Mouse (Mus musculus): ENCODE measurements at regions not wholly inside any gene's neighbourhood (a gene's known extent, or its start where the extent isn't known, plus 50 kb on each side); places are given as distances from the start of the nearest gene placed in this dataset.

GRCm38 (mm10) chr8:39218716-39219115 lies 1456.2 kb upstream of the Adam24 start:
- H3K27me3 ChIP-seq (ENCODE audit: low read depth, poor library complexity, severe bottlenecking): no peaks in the 10 kb centered on the region
- no peaks in the 10 kb centered on the region for H3K4me1 ChIP-seq
- no peak for DNase-seq (ENCODE audit: low spot score)
- WGBS: 96% methylated on average over 1 of the region's 1 CpGs
- H3K36me3 ChIP-seq: no peaks in the 10 kb centered on the region
- no peak overlapping the region for H3K27ac ChIP-seq
- H3K9me3 ChIP-seq (replicated peaks): no peaks in the 10 kb centered on the region
- H3K4me3 ChIP-seq: no peak overlapping the region

- no peak for DNase-seq (ENCODE audit: low spot score)
- H3K27me3 ChIP-seq (ENCODE audit: low read depth, poor library complexity, severe bottlenecking): no peaks in the 10 kb centered on the region
Measured at GRCm38 (mm10) chr8:39227239-39227638, 1447.6 kb upstream of the Adam24 start.

GRCm38 (mm10) chr8:39268970-39269497 lies 1405.8 kb upstream of the Adam24 start:
- no peaks in the 10 kb centered on the region for H3K9me3 ChIP-seq (replicated peaks)
- no peaks in the 10 kb centered on the region for H3K36me3 ChIP-seq
- no peak for DNase-seq (ENCODE audit: low spot score)
- 90% methylated on average over 5 of the region's 5 CpGs for WGBS
- H3K27me3 ChIP-seq (ENCODE audit: low read depth, poor library complexity, severe bottlenecking): no peaks in the 10 kb centered on the region
- no peak overlapping the region for H3K27ac ChIP-seq
- no peaks in the 10 kb centered on the region for H3K4me1 ChIP-seq
- H3K4me3 ChIP-seq: no peak overlapping the region

More at GRCm38 (mm10) chr8:39227239-39227638, 1447.6 kb upstream of the Adam24 start:
- no peak overlapping the region for H3K4me3 ChIP-seq
- H3K4me1 ChIP-seq: no peaks in the 10 kb centered on the region
- no peaks in the 10 kb centered on the region for H3K9me3 ChIP-seq (replicated peaks)
- no peaks in the 10 kb centered on the region for H3K36me3 ChIP-seq
- no peak overlapping the region for H3K27ac ChIP-seq

- Histone ChIP-seq H3K27me3 (ENCODE audit: low read depth, poor library complexity, severe bottlenecking) (no peaks in the 10 kb centered on the region), H3K9me3 (replicated peaks) (no peaks in the 10 kb centered on the region), H3K27ac (no peak overlapping the region), H3K4me1 (peaks cover 12% of the 10 kb centered on the region; the same call in 1 of the 2 replicates), H3K4me3 (peak overlapping the region; percentile 25), H3K36me3 (no peaks in the 10 kb centered on the region)
- DNase-seq (ENCODE audit: low spot score): no peak
- 23% methylated on average over 12 of the region's 12 CpGs for WGBS
Measured at GRCm38 (mm10) chr8:39297548-39298306, 1377.2 kb upstream of the Adam24 start.

DNA sequence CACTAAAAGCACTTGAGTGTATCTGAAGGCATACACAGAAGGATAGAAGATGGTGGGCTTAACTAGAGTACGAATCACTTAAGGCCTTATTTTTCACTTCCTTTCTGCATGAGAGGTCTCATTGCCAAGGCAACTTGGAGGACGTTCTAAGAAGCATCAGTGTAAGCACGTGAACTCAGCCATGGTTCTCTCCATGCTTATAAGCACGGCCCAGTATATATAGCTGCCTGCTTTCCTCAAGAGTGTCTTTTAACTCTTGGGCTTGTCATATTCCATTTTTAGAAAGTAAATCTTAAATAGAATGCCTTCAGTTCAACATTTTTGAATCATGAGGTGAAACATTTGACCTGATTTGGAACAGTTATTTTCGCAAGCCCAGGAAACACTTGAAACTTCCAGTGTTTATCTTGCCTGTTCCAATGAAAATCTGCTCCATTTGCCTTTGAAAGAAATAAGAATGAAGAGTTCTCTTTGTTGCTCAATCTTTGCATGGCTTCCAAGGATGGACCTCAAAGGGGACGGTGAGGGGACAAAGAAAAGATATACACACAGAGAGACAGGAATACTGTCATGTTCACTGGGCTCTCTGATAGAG lies 1371.0 kb upstream of the Adam24 start:
- no peaks in the 10 kb centered on the region for H3K27me3 ChIP-seq (ENCODE audit: low read depth, poor library complexity, severe bottlenecking)
- no peaks in the 10 kb centered on the region for H3K4me1 ChIP-seq
- no peak overlapping the region for H3K4me3 ChIP-seq
- no peak overlapping the region for H3K27ac ChIP-seq
- DNase-seq (ENCODE audit: low spot score): no peak
- H3K9me3 ChIP-seq (replicated peaks): no peaks in the 10 kb centered on the region
- WGBS: 90% methylated on average over 6 of the region's 6 CpGs
- H3K36me3 ChIP-seq: no peaks in the 10 kb centered on the region

DNA sequence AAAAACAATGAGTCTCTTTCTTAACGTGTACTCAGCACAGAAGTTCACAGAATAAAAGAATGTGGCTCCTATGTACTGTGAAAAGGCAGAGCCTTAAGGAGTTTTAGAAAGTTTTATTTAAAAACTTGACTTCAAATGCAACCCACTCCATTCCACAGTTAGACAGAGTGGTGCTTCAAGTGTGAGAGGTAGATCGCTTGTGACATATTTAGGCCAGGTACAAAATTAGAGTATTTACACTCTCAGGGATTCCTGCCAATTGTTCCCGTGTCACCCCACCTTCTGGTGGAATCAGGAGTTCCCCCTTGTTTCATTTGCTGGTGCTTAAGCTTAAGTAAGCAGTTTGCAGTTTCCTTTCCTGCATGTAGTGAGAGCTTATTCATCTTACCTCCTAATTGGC lies 1361.0 kb upstream of the Adam24 start:
- DNase-seq (ENCODE audit: low spot score): no peak
- Histone ChIP-seq H3K27ac (no peak overlapping the region), H3K4me3 (no peak overlapping the region), H3K36me3 (no peaks in the 10 kb centered on the region), H3K27me3 (ENCODE audit: low read depth, poor library complexity, severe bottlenecking) (no peaks in the 10 kb centered on the region), H3K4me1 (peaks cover 9% of the 10 kb centered on the region), H3K9me3 (replicated peaks) (no peaks in the 10 kb centered on the region)
- whole genome bisulfite sequencing: 76% methylated on average over 3 of the region's 3 CpGs

DNA sequence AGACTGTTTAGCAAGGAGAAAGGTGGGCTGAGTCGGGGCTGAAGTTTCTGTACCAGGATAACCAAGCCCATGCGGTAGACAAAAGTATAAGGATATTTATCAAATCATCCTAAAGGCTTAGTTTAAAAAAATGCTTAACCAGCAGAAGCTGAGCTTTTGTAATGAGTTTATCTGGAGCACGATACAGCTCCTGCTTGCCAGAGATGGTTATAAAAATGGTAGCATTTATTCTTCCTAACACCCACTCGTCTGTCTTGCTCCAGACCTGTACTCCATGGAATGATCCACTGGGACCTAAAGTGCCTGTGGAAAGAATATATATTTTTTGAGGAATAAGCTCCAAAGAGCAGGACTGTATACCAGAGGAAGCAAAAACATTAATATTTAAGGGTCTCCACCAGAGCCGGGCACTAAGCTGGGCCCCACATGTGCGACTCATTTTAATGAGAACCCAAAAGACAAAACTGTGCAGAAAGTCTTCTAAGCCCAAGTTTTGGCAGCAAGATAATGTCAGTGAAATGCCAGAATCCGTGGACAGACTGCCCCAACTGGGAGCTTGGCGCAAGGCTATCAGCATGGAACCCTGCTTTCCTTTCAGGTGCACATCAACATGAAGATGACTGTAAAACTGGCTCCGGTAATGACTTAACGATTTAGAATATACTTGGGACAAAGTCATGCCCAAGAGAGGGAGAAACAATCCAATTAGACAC lies 1359.2 kb upstream of the Adam24 start:
- 75% methylated on average over 10 of the region's 10 CpGs for WGBS
- Histone ChIP-seq H3K9me3 (replicated peaks) (no peaks in the 10 kb centered on the region), H3K4me1 (peaks cover 9% of the 10 kb centered on the region), H3K36me3 (no peaks in the 10 kb centered on the region), H3K27ac (no peak overlapping the region), H3K4me3 (no peak overlapping the region), H3K27me3 (ENCODE audit: low read depth, poor library complexity, severe bottlenecking) (no peaks in the 10 kb centered on the region)
- DNase-seq (ENCODE audit: low spot score): no peak

- H3K27ac ChIP-seq: no peak overlapping the region
- no peak for DNase-seq (ENCODE audit: low spot score)
- H3K4me1 ChIP-seq: peaks cover 9% of the 10 kb centered on the region
- H3K27me3 ChIP-seq (ENCODE audit: low read depth, poor library complexity, severe bottlenecking): no peaks in the 10 kb centered on the region
- no peaks in the 10 kb centered on the region for H3K9me3 ChIP-seq (replicated peaks)
- no peak overlapping the region for H3K4me3 ChIP-seq
- 42% methylated on average over 4 of the region's 4 CpGs for WGBS
- H3K36me3 ChIP-seq: no peaks in the 10 kb centered on the region
Measured at GRCm38 (mm10) chr8:39316234-39316568, 1358.7 kb upstream of the Adam24 start.

DNA sequence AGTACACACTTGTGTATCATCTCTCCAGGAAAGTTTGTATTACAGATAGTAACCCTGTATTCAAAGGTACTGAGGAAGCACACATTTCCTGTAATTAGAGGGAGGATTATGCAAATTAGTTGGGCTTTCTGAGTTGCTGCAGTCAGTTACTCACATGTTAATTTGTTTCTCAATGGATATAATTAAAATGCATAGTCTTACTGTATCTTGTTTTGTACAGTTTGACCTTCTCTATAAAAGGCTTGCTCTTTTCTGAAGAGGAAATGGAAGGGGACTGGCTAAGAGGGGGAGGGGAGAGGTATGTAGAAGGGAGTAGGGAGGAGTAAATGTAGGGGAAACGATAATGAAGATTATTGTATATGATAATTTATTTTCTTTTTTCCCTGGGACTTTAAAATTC lies 1345.5 kb upstream of the Adam24 start:
- no peak for DNase-seq (ENCODE audit: low spot score)
- H3K4me1 ChIP-seq: no peaks in the 10 kb centered on the region
- no peak overlapping the region for H3K4me3 ChIP-seq
- H3K9me3 ChIP-seq (replicated peaks): no peaks in the 10 kb centered on the region
- H3K27ac ChIP-seq: no peak overlapping the region
- H3K27me3 ChIP-seq (ENCODE audit: low read depth, poor library complexity, severe bottlenecking): no peaks in the 10 kb centered on the region
- H3K36me3 ChIP-seq: no peaks in the 10 kb centered on the region
- 94% methylated on average over 1 of the region's 1 CpGs for WGBS

GRCm38 (mm10) chr8:39344731-39345130 lies 1330.1 kb upstream of the Adam24 start:
- no peak for DNase-seq (ENCODE audit: low spot score)
- Histone ChIP-seq H3K27ac (no peak overlapping the region), H3K27me3 (ENCODE audit: low read depth, poor library complexity, severe bottlenecking) (no peaks in the 10 kb centered on the region), H3K4me3 (no peak overlapping the region), H3K9me3 (replicated peaks) (no peaks in the 10 kb centered on the region), H3K36me3 (no peaks in the 10 kb centered on the region), H3K4me1 (no peaks in the 10 kb centered on the region)
- WGBS: 71% methylated on average over 3 of the region's 3 CpGs

GRCm38 (mm10) chr8:39346471-39346870 lies 1328.4 kb upstream of the Adam24 start:
- Histone ChIP-seq H3K9me3 (replicated peaks) (no peaks in the 10 kb centered on the region), H3K4me1 (no peaks in the 10 kb centered on the region), H3K27ac (no peak overlapping the region), H3K4me3 (no peak overlapping the region), H3K27me3 (ENCODE audit: low read depth, poor library complexity, severe bottlenecking) (no peaks in the 10 kb centered on the region), H3K36me3 (no peaks in the 10 kb centered on the region)
- 84% methylated on average over 1 of the region's 1 CpGs for WGBS
- DNase-seq (ENCODE audit: low spot score): no peak

- H3K27ac ChIP-seq: no peak overlapping the region
- no peaks in the 10 kb centered on the region for H3K4me1 ChIP-seq
- no peaks in the 10 kb centered on the region for H3K9me3 ChIP-seq (replicated peaks)
- H3K27me3 ChIP-seq (ENCODE audit: low read depth, poor library complexity, severe bottlenecking): no peaks in the 10 kb centered on the region
- H3K36me3 ChIP-seq: no peaks in the 10 kb centered on the region
- no peak for DNase-seq (ENCODE audit: low spot score)
- 98% methylated on average over 3 of the region's 3 CpGs for whole genome bisulfite sequencing
- no peak overlapping the region for H3K4me3 ChIP-seq
Measured at GRCm38 (mm10) chr8:39348956-39349355, 1325.9 kb upstream of the Adam24 start.

GRCm38 (mm10) chr8:39355412-39355811 lies 1319.5 kb upstream of the Adam24 start:
- no peaks in the 10 kb centered on the region for H3K27me3 ChIP-seq (ENCODE audit: low read depth, poor library complexity, severe bottlenecking)
- H3K9me3 ChIP-seq (replicated peaks): no peaks in the 10 kb centered on the region
- DNase-seq (ENCODE audit: low spot score): no peak
- 90% methylated on average over 3 of the region's 3 CpGs for WGBS
- no peak overlapping the region for H3K27ac ChIP-seq
- H3K4me1 ChIP-seq: no peaks in the 10 kb centered on the region
- no peaks in the 10 kb centered on the region for H3K36me3 ChIP-seq
- H3K4me3 ChIP-seq: no peak overlapping the region

Measured in limb, embryonic 10.5 days (tissue).